ENCODE assay signal across 8 mouse cellular contexts in the genomic region with DNA sequence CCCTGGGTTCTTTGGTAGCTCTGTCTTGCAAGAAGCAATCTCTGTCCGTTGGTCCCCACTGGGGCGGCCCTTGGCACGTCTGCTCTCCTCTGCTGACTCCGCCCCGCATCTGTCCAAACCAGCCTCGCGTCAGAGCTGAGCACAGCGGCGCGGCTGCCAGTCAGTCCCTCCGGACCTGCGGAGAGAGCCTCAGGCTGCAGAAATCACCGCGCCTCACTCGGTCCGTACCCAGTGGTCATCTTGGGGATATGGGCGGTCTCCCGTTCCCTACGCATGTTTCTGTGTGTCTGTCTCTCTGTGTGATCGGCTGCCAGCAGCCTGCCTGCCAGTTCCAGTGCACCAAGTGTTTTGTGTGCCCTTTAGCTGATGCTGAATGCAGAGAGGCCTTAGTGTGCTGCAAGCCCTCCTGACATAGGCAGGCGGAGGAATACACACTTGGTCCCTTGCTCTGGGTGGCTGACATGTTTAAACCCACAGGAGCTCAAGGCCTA. TPM values are rescaled to one million over a fixed set of nuclear protein-coding genes. Genes with fewer than 3 reads are reported as not detected.
DNase-seq lines count a peak whose midpoint lies in the region; TF ChIP-seq lines count a peak whose summit lies in the region.

Gene Pabpc5 (plus strand): TSS at position 116 of the 491 bp plus-strand sequence.

- H3K4me1 ChIP-seq in midbrain, embryonic 10.5 days: 0 out of 2 replicates have a peak, but pooled peaks cover 3% of the 10 kb centered on the region
- H3K4me1 ChIP-seq in small intestine, adult 2 months (ENCODE audit: control insufficient read depth, insufficient read depth, insufficient read length, low read length): no peaks in the 10 kb centered on the region

- TF ChIP-seq CTCF in small intestine, adult 2 months (IDR thresholded peaks at IDR 0.05; ENCODE audit: extremely low read depth, insufficient read length, insufficient replicate concordance, low read depth, low read length): no peak

- peak within 1 kb of the TSS; percentile 83 for H3K27ac ChIP-seq in midbrain, embryonic 10.5 days (replicated peaks)
- no peak within 1 kb of the TSS for H3K27ac ChIP-seq in small intestine, adult 2 months (ENCODE audit: insufficient read depth, low read depth, low read length)

- peak within 1 kb of the TSS; percentile 51 for H3K4me3 ChIP-seq in midbrain, embryonic 10.5 days
- peak within 1 kb of the TSS; percentile 47 for H3K4me3 ChIP-seq in small intestine, adult 2 months (ENCODE audit: low read depth, low read length)

- no peaks in the 10 kb centered on the region for H3K27me3 ChIP-seq in midbrain, embryonic 10.5 days (ENCODE audit: low read depth, poor library complexity, severe bottlenecking)
- H3K27me3 ChIP-seq in small intestine, adult 2 months (ENCODE audit: control insufficient read depth, insufficient read depth, low read length): no peaks in the 10 kb centered on the region

- DNase-seq in adrenal gland, postnatal 10 days: peak; percentile 69
- DNase-seq in embryo, embryonic 9.5 days (ENCODE audit: extremely low spot score): peak; percentile 65
- DNase-seq in gastrocnemius, postnatal 4 days (ENCODE audit: low spot score in 2 of 2): peak; percentile 48 to 62
- DNase-seq in kidney, adult 11 months: peak; percentile 9
- peak; percentile 58 to 62 for DNase-seq in left cerebral cortex, postnatal 14 days (ENCODE audit: low spot score in 2 of 2)
- peak; percentile 74 for DNase-seq in midbrain, embryonic 10.5 days (ENCODE audit: low spot score)
- no peak for DNase-seq in T-cell, adult 2 months (ENCODE audit: low spot score)

- no peaks in the 10 kb centered on the region for H3K9me3 ChIP-seq in midbrain, embryonic 10.5 days (replicated peaks)

- H3K36me3 ChIP-seq in midbrain, embryonic 10.5 days: no peaks in the 10 kb centered on the region
- H3K36me3 ChIP-seq in small intestine, adult 2 months (ENCODE audit: control insufficient read depth, insufficient read depth, low read length): no peaks in the 10 kb centered on the region

- TF ChIP-seq POLR2A in small intestine, adult 2 months (IDR thresholded peaks at IDR 0.05; ENCODE audit: low read depth, low read length): no peak

- 7% methylated on average over 21 of the region's 21 CpGs for WGBS in midbrain, embryonic 10.5 days
- WGBS in small intestine, adult 2 months: 15% methylated on average over 21 of the region's 21 CpGs

- intact Hi-C loops in left cerebral cortex, postnatal 14 days (cut with DNase I): no loop called here

RNA-seq across cellular contexts. Expression of gene Pabpc5, which starts in this region (rescaled TPM):
- total RNA-seq in adrenal gland, postnatal 10 days (2021): under 1 TPM; 0.60 to 0.70 TPM
- total RNA-seq in gastrocnemius, postnatal 4 days (2021): 1 to 10 TPM in 1 of 2 experiments, under 1 TPM in 1; 0.86 to 1.0 TPM
- 1 to 10 TPM; 6.1 to 6.3 TPM for total RNA-seq in left cerebral cortex, postnatal 14 days (2021)
- 0.19 and 0.26 TPM in 2 replicates for polyA plus RNA-seq in midbrain, embryonic 10.5 days (2016; fragmentation: Nextera tagmentation; extraction: Ambion mirVana)
- polyA plus RNA-seq in small intestine, adult 2 months (2012; rRNA removed): not detected in 2 replicates

Comparison
In these comparisons a context has a peak if more than half of its experiments do, and no peak if none do; other contexts are left out.
1. Peak in DNase-seq in adrenal gland, postnatal 10 days; RNA of the gene not detected or under 1 TPM.
2. Peak in DNase-seq, H3K4me3 ChIP-seq and H3K27ac ChIP-seq in midbrain, embryonic 10.5 days; RNA of the gene not detected or under 1 TPM.